Mouse (Mus musculus): ENCODE data around the gene Icam2. TPM values are rescaled to one million over a fixed set of nuclear protein-coding genes. Genes with fewer than 3 reads are reported as not detected.
"Not testable (repeated sequence)": the region's sequence is repeated elsewhere in the genome, so short reads cannot be mapped to it uniquely, and the experiment has no call there.

Gene Icam2
- polyA plus RNA-seq, 2 experiments, result 32.8 to 46.4 TPM

DNA sequence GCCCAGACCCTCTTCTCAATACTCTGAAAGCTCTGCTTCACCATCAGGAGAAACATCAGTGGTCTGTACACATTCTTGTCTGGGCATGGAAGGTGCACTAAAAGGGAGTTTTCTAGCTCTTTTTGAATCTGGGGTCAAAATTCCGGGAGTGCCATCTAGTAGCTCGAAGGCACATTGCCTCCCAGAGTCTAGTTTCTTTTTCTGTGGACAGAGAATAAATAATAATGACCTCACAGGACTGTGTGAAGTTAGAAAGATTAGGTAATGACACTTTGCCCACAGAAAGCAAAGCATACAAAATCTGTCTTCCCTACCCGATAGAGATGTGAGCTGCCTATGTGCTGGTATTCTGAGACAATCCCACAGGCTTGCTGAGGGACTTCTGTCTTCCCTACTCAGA, 22.6 kb upstream of the Icam2 start:
- ATAC-seq (ENCODE audit: low FRiP score, low read depth) (no peak), DNase-seq (ENCODE audit: low spot score) (no peak)
- H3K36me3 ChIP-seq (ENCODE audit: control insufficient read depth, insufficient read depth, low read length), result peaks cover 34% of the 10 kb centered on the region
- TF ChIP-seq POLR2A (IDR thresholded peaks at IDR 0.05; ENCODE audit: borderline replicate concordance, extremely low read depth, insufficient read depth, insufficient read length), result no peak
- WGBS, result 84% methylated on average over 3 of the region's 3 CpGs
- no peak overlapping the region for H3K27ac ChIP-seq (replicated peaks; ENCODE audit: low read depth, low read length)
- no peak overlapping the region for H3K4me3 ChIP-seq (replicated peaks; ENCODE audit: low read length)
- H3K4me1 ChIP-seq (ENCODE audit: control insufficient read depth, insufficient read depth, low read length), result no peaks in the 10 kb centered on the region
- no peak overlapping the region for H3K9ac ChIP-seq (ENCODE audit: low read depth, low read length, severe bottlenecking)
- H3K4me2 ChIP-seq (replicated peaks; ENCODE audit: low read depth, low read length, severe bottlenecking), result no peak overlapping the region
- H3K9me3 ChIP-seq (ENCODE audit: control insufficient read depth, low read length), result no peaks in the 10 kb centered on the region
- H3K27me3 ChIP-seq (ENCODE audit: control insufficient read depth, insufficient read depth, low read length), result no peaks in the 10 kb centered on the region

DNA sequence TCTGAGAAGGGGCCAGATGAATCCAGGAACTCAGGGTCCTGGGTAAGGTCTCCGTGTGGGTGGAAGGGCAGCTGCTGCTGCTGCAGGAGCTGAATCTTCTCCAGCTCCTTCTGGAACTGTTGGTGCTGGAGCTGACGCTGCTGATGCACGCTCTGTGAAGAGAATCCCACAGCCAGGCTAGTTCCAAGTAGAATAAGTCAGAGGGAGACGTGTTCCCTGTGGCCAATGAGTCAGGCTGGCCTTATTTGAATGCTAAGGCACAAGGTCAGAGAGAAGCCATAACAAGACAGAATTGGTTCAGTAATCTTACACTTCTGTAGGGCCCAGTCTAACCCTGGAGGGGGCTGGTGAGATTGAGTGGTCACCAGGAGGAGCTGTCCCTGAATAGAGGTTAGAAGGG, 22.1 kb upstream of the Icam2 start:
- H3K27ac ChIP-seq (replicated peaks; ENCODE audit: low read depth, low read length), result no peak overlapping the region
- peaks cover 39% of the 10 kb centered on the region for H3K36me3 ChIP-seq (ENCODE audit: control insufficient read depth, insufficient read depth, low read length)
- 59% methylated on average over 4 of the region's 4 CpGs for WGBS

DNA sequence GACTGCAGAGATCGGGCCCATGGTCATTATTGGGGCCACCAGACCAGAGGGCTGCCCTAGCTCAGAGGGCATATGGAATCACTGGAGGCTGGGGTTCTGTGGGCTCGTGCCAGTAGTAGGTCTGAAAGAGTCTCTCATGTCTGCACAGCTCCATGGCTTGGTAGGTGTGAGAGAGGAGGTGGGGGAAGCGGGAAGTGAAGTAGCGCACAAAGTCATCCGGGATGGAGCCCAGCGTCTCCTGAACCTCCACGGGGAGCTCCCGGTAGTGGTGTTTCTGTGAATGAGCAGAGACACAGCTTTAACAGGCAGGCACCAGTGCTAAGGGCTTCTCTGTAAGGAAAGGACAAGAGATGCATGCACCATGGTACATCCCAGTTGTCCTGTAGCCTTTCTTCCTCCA, 10.6 kb upstream of the Icam2 start:
- no peak overlapping the region for H3K4me3 ChIP-seq (replicated peaks; ENCODE audit: low read length)
- no peak overlapping the region for H3K4me2 ChIP-seq (replicated peaks; ENCODE audit: low read depth, low read length, severe bottlenecking)
- no peak for TF ChIP-seq POLR2A (IDR thresholded peaks at IDR 0.05; ENCODE audit: borderline replicate concordance, extremely low read depth, insufficient read depth, insufficient read length)
- no peak overlapping the region for H3K27ac ChIP-seq (replicated peaks; ENCODE audit: low read depth, low read length)
- H3K36me3 ChIP-seq (ENCODE audit: control insufficient read depth, insufficient read depth, low read length), result peaks cover 46% of the 10 kb centered on the region
- DNase-seq (ENCODE audit: low spot score), result no peak
- 94% methylated on average over 8 of the region's 8 CpGs for WGBS
- H3K9ac ChIP-seq (ENCODE audit: low read depth, low read length, severe bottlenecking), result no peak overlapping the region
- H3K9me3 ChIP-seq (ENCODE audit: control insufficient read depth, low read length), result no peaks in the 10 kb centered on the region
- H3K4me1 ChIP-seq (ENCODE audit: control insufficient read depth, insufficient read depth, low read length), result no peaks in the 10 kb centered on the region
- H3K27me3 ChIP-seq (ENCODE audit: control insufficient read depth, insufficient read depth, low read length), result no peaks in the 10 kb centered on the region
- ATAC-seq (ENCODE audit: low FRiP score, low read depth), result no peak

More for the DNA sequence above, 22.1 kb upstream of the Icam2 start:
- Histone ChIP-seq H3K9me3 (ENCODE audit: control insufficient read depth, low read length) (no peaks in the 10 kb centered on the region), H3K27me3 (ENCODE audit: control insufficient read depth, insufficient read depth, low read length) (no peaks in the 10 kb centered on the region), H3K4me2 (replicated peaks; ENCODE audit: low read depth, low read length, severe bottlenecking) (no peak overlapping the region), H3K4me3 (replicated peaks; ENCODE audit: low read length) (no peak overlapping the region), H3K4me1 (ENCODE audit: control insufficient read depth, insufficient read depth, low read length) (no peaks in the 10 kb centered on the region), H3K9ac (ENCODE audit: low read depth, low read length, severe bottlenecking) (no peak overlapping the region)
- TF ChIP-seq POLR2A (IDR thresholded peaks at IDR 0.05; ENCODE audit: borderline replicate concordance, extremely low read depth, insufficient read depth, insufficient read length), result no peak
- ATAC-seq (ENCODE audit: low FRiP score, low read depth) (no peak), DNase-seq (ENCODE audit: low spot score) (no peak)

- H3K27me3 ChIP-seq (ENCODE audit: control insufficient read depth, insufficient read depth, low read length), result no peaks in the 10 kb centered on the region
- DNase-seq (ENCODE audit: low spot score) (no peak), ATAC-seq (ENCODE audit: low FRiP score, low read depth) (no peak)
- no peak overlapping the region for H3K4me3 ChIP-seq (replicated peaks; ENCODE audit: low read length)
- no peak overlapping the region for H3K4me2 ChIP-seq (replicated peaks; ENCODE audit: low read depth, low read length, severe bottlenecking)
- H3K9me3 ChIP-seq (ENCODE audit: control insufficient read depth, low read length), result no peaks in the 10 kb centered on the region
- H3K4me1 ChIP-seq (ENCODE audit: control insufficient read depth, insufficient read depth, low read length), result no peaks in the 10 kb centered on the region
- peaks cover 38% of the 10 kb centered on the region for H3K36me3 ChIP-seq (ENCODE audit: control insufficient read depth, insufficient read depth, low read length)
- 75% methylated on average over 3 of the region's 3 CpGs for WGBS
- no peak overlapping the region for H3K9ac ChIP-seq (ENCODE audit: low read depth, low read length, severe bottlenecking)
- no peak for TF ChIP-seq POLR2A (IDR thresholded peaks at IDR 0.05; ENCODE audit: borderline replicate concordance, extremely low read depth, insufficient read depth, insufficient read length)
- H3K27ac ChIP-seq (replicated peaks; ENCODE audit: low read depth, low read length), result no peak overlapping the region
These were observed 9.8 kb upstream of the Icam2 start for GRCm38 (mm10) chr11:106397656-106398055.

GRCm38 (mm10) chr11:106394055-106394454, 6.2 kb upstream of the Icam2 start:
- not testable (repeated sequence) for H3K27me3 ChIP-seq (ENCODE audit: control insufficient read depth, insufficient read depth, low read length); H3K9ac ChIP-seq (ENCODE audit: low read depth, low read length, severe bottlenecking); H3K4me1 ChIP-seq (ENCODE audit: control insufficient read depth, insufficient read depth, low read length); H3K4me2 ChIP-seq (replicated peaks; ENCODE audit: low read depth, low read length, severe bottlenecking); DNase-seq (ENCODE audit: low spot score); H3K4me3 ChIP-seq (replicated peaks; ENCODE audit: low read length); H3K9me3 ChIP-seq (ENCODE audit: control insufficient read depth, low read length); H3K27ac ChIP-seq (replicated peaks; ENCODE audit: low read depth, low read length); ATAC-seq (ENCODE audit: low FRiP score, low read depth)
- WGBS, result 91% methylated on average over 2 of the region's 2 CpGs
- H3K36me3 ChIP-seq (ENCODE audit: control insufficient read depth, insufficient read depth, low read length), result peaks cover 19% of the 10 kb centered on the region

DNA sequence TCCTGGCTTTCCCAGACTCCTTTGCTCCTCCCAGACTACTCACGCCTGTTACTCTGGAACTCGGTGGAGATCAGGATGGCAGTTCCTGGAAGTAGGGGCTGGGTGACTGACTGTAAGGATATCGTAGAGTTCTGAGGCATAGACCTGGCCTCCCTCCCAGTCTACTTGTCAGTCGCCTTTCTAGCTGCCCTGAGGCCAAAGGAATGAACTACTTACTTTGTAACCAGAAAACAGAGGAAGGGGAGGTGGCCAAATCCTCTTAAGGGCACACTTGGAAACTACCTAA, 5.4 kb upstream of the Icam2 start:
- no peak for DNase-seq (ENCODE audit: low spot score)
- no peaks in the 10 kb centered on the region for H3K27me3 ChIP-seq (ENCODE audit: control insufficient read depth, insufficient read depth, low read length)
- TF ChIP-seq POLR2A (IDR thresholded peaks at IDR 0.05; ENCODE audit: borderline replicate concordance, extremely low read depth, insufficient read depth, insufficient read length), result no peak
- H3K9me3 ChIP-seq (ENCODE audit: control insufficient read depth, low read length), result no peaks in the 10 kb centered on the region
- no peak overlapping the region for H3K27ac ChIP-seq (replicated peaks; ENCODE audit: low read depth, low read length)
- H3K4me1 ChIP-seq (ENCODE audit: control insufficient read depth, insufficient read depth, low read length), result peaks cover 8% of the 10 kb centered on the region; the same call in 1 of the 2 replicates
- no peak overlapping the region for H3K4me3 ChIP-seq (replicated peaks; ENCODE audit: low read length)
- no peak overlapping the region for H3K4me2 ChIP-seq (replicated peaks; ENCODE audit: low read depth, low read length, severe bottlenecking)
- no peak for ATAC-seq (ENCODE audit: low FRiP score, low read depth)
- H3K9ac ChIP-seq (ENCODE audit: low read depth, low read length, severe bottlenecking), result no peak overlapping the region
- peaks cover 12% of the 10 kb centered on the region for H3K36me3 ChIP-seq (ENCODE audit: control insufficient read depth, insufficient read depth, low read length)
- WGBS, result 45% methylated on average over 4 of the region's 4 CpGs
